Mouse (Mus musculus) urinary bladder, postnatal 36 days (tissue): ENCODE data around the gene Gemin6.
"Not testable (repeated sequence)": the region's sequence is repeated elsewhere in the genome, so short reads cannot be mapped to it uniquely, and the experiment has no call there.

Source experiments
- DNase-seq, 2 experiments: peaks; one replicate each; pipeline ENCODE4 v3.0.0; 2022; ENCODE audit warnings: low spot score in 2 of 2, mixed read lengths in 1 of 2

Gene Gemin6

DNA sequence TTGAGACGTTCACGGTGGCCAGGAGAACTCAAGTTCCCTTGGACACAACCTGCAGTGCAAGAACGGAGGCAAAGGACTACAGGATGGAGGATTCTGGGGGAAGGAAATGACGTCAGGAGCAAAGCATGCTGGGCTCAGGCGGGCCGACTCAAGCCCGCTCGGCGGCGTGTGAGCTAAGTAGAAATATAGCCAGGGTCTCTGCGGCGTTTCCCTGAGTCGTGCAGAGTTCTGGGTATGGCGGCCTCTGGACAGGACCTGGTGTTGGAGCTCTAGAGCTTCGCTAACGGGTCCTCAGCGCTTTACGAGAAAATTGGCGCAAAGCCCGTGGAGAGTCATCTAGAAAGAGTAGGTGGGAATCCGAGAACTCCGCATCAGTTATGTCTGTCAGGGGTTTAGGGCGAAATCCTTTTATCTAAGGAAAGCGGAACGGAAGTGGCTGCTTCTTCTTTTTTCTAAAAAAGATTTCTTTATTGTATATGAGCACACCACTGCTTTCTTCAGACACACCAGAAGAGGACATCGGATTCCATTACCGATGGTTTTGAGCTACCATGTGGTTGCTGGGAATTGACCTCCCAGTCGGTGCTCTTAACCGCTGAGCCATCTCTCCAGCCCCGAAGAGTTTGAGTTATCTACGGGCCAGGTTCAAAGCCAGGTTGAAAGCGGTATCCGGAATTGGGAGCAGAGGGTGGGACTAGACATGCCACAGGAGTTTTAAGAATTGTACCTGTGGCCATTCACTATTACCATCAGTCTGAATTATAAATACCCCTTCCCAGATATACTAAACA, at the start of gene Gemin6:
Gemin6 (plus strand) TSS at position 116 of the 791 bp plus-strand sequence.
- DNase-seq = peak; percentile 76 to 81

DNA sequence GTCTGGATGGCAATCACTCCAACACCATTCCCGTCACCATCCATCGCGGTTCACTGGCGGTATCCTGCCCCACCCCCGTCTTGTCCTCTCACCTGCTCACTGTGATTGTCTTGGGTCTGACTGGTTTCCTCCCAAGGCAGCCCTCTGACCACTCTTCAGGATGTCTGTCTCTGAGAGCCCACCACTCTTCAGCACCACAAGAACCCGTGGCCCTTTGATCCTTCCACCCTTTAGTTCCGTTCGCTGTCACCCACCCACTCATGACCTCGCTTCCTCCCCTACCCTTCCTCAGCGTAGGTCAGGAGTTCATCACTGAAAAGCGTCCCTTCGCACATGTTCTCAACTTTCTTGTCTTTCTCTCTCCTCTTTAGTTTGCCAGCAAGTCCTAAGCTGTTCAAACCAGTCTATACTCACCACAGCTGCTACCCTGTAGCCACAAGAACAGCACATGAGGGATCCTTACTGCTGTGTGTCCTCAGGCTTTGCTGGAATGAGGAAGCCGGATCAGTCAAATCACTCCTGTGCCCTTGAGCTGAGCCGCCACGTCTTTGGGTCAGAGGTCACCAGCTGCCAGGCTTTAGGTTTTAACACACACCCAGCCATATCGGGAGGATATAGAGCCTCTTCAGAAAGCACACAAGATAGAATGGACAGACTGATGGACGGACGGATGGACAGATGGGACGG, 49.4 kb upstream of the Gemin6 start:
- no peak for DNase-seq

DNA sequence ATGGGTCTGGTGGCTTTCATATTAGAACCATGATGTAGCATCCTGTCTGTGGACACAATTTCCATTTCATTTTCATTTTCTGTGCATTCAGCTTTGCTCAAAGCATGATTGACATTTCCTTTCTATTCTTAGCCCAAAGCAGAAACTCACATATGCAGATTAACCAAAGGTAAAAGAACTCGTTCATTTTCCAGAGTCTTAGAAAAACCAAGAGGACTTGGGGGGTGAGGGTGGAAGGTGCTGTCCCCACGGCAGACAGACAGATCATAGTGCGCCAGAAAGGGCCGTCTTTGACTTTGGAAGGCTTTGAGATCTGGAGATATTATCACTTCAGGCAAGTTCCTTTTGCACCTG, 48.9 kb upstream of the Gemin6 start:
- DNase-seq = no peak

DNA sequence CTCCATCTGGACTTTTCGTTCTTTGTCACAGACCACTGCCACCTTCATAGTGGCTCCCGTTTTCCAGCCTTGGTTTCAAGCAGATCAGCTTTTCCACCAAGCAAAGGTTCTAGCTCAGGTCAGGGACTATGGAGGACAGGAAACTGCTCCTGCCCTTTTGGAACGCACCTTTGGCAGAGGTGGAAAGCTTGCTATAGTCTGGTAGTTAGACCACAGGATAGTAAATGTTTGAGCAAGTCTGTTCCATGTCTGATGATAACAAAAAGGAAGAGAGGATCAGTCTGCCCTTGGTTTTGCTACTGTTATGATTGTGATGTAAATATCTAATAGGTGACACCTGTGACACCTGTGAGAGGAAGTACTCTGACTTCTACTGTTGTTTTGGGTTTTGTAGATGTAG, 48.3 kb upstream of the Gemin6 start:
- no peak for DNase-seq

DNA sequence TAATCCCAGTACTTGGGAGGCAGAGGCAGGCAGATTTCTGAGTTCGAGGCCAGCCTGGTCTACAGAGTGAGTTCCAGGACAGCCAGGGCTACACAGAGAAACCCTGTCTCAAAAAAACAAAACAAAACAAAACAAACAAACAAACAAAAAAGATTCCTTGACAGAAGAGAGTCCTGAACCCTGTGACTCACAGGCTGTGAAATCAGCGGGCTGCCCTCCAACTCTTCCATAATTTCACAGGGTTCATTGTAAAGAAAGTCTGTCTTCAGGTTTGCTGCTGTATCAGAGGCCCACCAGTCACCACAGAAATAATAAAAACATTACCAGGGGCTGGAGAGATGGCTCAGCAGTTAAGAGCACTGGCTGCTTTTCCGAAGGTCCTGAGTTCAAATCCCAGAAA, 45.4 kb upstream of the Gemin6 start:
- not testable (repeated sequence) for DNase-seq

DNA sequence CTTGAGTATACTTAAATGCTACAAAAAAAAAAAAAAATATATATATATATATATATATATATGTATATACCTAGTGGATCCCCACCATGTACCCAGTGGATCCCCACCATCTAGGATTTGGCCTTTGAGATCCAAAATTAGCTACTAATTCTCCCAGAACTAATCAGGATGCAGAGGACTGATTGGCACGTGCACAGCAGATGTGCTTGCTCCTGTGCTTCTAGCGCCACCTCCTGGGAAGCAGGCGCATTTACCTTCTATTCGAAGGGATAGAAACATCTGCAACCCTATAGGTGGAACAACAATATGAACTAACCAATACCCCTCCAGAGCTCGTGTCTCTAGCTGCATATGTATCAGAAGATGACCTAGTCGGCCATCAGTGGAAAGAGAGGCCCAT, 44.3 kb upstream of the Gemin6 start:
- DNase-seq = peak; percentile 44 to 68

DNA sequence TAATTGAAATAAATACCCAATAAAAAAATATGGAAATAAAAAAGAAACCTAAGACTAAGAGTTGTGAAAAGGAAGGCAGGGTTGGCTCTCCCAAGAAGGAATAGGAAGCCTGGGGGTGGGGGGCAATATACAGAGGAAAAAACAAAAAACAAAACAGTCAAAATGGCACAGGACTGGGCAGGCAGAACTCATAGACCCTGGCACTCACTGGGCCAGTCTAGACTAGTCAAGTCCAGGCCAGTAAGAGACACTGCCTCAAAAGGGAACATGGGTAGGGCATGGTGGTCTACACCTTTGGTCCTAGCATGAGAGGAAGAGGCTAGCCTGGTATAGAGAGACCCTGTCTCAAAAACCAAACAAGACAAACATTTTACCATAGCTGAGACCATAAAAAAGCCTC, 43.8 kb upstream of the Gemin6 start:
- no peak for DNase-seq

DNA sequence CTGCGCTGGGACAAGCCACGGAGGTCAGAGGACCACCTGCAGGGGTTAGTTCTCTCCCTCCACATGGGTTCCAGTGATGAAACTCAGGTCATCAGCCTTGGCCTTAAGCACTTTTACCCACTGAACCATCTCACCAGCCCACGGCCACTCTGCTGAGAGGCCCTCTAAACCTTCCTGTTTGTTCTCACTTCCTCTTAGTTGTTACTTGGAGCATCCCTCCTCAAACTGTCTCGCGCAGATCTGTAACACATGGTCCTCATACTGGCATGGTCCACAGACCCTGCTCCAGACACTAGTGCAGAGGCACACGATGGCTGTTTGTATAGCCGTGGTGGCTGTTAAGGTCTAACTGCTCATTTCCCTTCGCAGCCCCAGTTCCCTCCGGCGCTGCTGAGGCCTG, 40.6 kb upstream of the Gemin6 start:
- DNase-seq = no peak

DNA sequence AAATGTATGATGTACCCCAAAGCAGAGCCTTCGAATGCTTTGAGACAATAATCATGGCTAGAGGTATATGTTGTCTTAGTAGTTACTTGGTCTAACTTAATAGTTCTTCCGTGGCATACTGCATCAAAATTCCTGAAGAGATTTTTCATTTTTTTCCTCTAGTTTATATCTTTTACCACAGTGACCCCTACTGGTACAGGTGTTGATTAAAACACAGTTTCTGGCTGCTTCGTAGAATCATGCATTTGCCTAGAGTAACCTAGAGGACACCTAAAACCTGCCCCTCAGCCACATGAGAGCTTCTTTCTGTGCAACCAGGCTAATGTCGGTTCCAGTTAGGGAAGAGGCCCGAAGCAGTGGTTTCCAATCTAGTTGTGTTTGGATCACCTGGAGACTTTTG, 31.2 kb upstream of the Gemin6 start:
- DNase-seq = no peak

DNA sequence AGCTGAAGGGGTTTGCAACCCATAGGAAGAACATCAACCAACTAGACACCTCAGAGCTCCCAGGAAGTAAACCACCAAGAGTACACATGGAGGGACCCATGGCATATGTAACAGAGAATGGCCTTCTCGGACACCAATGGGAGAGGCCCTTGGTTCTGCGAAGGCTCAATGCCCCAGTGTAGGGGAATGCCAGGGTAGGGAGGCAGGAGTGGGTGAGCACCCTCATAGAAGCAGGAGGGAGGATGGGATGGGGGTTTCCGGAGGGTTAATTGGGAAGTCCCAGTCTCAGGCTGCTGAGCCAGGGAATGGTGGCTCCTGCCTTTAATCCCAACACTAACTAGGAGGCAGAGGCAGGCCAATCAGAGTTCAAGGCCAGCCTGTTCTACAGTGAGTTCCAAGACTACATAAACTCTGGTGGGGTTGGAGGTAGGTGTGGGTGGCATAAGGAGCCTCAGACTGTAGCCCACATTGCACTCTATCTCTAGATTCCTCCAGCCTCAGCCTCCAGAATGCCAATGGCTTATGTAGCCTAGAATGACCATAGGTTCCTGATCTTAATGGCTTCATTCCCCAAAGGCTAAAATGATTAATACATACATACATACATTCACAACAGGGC, 25.0 kb upstream of the Gemin6 start:
- no peak for DNase-seq

DNA sequence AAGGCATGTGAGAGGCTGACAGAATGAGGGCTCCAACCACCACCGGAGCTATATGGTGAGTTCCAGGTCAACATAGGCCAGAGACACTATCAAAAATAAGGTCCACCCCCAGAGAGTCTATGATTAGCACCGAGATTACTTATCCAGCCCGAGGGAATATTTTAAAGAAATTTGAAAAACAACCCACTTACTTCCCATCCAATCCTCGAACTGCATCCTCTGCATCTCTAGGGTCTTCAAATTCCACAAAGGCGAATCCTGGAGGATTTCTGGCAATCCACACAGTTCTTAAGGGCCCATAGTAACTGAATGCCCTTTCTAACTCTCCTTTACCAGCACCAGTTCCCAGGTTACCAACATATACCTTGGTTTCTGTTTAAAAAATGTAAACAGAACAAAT, 18.6 kb upstream of the Gemin6 start:
- DNase-seq = no peak

DNA sequence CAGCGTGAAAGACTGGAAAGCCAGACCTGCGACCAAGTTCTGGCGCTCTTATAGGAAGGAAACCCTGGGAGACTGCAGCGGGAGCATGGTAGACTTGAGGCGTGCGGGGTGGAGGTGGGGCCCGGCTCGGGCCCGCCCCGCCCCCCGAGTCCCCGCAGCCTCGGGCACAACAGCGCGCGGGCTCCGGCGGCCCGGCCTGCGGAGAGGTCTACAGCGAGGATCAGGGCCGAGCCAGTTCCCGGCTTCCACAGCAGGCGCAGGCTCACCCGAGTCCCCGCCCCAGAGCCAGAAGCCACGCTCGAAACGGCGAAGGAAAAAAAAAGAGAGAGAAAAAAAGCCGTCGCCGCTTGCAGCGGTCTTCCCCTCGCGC, 18.0 kb upstream of the Gemin6 start:
- no peak for DNase-seq

DNA sequence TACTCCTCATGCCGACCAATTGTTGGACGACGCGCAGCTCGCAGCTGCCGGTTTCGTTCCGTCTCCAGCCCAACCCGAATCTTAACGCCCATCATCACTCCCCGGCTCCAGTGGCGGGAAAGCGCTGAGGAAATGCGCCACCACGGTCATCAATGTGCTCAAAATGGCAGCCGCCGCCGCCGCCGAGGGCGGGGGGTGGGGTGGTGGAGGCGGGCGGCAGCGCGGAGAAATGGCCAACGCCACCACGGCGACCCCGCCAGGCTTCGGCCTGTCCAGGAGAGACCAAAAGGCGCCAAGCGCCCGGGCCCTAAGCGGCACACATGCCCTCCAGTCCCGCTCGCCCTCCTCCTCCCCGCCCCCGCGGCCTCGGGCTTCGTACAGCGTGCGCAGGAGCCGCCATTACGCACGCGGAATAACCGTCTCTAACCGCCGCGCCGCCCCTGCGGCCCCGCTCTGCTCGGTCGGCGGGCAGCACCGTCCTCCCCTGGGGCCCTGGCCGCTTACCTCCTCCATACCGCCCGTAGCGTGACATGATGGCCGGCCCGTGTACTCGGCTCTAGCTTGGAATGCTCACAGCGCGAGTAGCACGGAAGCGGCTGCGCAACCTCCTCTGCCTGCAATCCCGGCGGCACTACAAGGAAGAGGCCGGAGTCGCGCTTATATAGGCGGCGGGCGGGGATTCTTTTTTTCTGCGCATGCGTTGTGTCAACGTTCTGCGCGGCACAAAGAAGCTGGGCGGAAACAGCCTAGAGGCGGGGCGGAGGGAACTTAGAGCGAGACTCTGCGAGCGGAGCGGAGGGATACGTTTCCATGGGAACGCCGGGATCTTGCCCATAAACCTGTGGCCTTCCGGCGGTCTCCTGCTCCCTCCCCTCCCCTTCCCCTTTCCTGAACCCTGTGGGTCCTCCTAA, 17.3 kb upstream of the Gemin6 start, which contains the start of the genes Srsf7 and Ttc39d:
Srsf7 (minus strand) TSS at position 637 of the 911 bp plus-strand sequence.
Ttc39d (plus strand) TSS at position 790 of the 911 bp plus-strand sequence.
- peak; percentile 98 to 99 for DNase-seq

DNA sequence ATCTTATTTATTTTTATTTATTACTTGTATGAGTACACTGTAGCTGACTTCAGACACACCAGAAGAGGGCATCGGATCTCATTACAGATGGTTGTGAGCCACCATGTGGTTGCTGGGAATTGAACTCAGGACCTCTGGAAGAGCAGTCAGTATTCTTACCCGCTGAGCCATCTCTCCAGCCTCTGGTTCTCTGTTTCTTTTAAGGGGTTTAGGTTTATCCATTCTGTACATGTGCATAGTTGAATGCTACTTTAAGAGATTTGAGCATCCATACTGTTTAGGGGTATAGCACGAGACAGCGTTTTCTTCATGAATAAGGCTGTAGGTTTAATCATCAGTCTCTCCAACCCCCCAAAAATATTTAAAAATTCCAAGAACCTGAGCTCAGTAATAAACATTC, 10.2 kb upstream of the Gemin6 start:
- DNase-seq = not testable (repeated sequence)

DNA sequence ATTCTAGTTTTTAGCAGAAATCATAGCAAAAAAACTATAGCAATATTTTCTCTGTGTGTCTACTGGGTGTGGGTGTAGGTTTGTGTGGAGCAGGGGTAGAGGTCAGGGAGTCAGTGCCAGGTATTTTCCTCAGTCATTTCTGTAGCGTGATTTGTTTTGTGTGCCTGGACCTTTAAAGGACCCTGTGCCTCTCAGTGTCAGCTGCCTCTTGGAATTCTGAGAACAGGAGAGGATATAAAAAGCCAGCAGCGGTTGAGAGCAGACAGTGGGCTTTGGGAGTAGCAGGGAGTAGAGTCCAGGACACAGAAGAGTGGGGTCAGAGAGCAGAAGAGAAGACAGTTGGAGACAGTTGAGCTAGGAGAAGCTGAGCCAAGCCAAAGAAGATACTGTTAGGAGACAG, 4.1 kb upstream of the Gemin6 start:
- DNase-seq = no peak

DNA sequence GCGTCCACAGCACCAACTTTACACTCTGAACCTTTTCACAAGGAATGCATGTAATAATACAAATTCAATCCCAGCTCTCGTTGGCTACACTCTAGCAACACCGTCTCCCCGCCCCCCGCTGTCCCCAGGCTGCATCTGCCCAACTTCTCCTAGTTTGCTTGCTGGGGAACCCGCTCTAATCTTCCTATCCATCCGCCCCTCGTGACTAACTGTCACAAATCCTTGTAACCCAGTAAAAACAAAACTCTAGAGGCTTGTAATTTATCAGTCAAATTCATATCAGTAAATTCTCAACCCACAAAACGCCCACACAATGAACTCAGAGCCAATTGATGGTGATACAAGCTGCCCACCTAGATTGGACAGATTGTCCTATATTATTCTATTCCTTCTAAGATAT, 3.0 kb upstream of the Gemin6 start:
- DNase-seq = no peak

DNA sequence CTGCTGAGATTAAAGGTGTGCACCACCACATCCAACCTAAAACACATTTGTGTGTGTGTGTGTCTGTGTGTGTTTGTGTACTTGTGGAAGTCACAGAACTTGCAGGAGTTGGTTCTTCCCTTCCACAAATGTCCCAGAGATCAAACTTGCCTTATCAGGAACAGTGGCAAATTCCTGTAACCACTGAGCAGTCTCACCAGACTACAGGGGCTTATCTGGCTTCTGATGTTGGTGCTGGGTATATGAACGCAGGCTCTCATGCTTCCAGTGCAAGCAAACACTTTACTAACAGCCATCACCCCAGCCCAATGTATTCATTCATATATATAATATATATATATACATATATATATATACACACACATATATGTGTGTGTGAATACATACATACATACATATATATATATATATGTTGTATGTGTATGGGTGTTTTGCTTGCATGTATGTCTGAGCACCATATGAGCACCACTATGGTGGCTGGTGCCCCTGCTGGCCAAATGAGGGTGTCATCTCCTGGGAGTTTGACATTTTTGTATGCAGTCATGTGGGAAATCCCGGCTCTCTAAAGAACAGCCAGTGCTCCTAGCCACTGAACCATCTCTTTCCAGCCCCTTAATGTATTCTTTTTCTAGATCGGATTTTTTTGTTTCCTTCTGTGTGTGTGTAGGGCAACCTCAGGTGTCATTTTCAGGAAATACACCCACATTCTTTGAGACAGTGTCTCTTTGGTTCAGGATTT, 2.2 kb upstream of the Gemin6 start:
- no peak for DNase-seq

DNA sequence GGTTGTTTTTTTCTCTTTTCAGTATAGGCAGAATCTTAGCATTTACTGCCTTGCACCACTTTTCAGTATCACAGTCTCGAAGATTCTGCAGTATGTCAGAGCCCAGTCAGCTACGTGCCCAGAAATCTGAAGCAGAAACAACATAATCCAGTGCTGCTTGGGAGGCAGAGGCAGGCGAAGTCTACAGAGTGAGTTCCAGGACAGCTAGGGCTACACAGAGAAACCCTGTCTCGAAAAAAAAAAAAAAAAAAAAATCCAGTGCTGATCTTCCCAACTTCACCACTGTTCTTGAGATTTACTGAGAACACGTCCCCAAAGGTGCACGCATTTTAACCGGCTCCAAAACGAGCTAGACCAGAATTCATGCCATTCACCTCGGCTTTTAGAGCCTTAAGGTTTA, 412 bp upstream of the Gemin6 start:
- no peak for DNase-seq

DNA sequence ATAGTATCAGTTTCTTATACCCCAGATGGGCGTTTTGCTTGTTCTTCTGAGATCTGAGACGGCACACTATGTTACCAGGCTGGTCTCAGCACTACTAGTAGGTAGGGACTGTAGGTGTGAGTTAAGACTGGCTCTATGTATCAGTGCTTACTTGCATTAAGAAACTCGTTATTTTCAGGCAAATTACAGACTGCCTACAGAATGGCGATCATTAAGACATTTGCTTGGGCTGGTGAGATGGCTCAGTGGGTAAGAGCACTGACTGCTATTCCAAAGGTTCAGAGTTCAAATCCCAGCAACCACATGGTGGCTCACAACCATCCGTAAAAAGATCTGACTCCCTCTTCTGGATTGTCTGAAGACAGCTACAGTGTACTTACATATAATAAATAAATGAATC, 901 bp downstream of the Gemin6 start:
- not testable (repeated sequence) for DNase-seq

DNA sequence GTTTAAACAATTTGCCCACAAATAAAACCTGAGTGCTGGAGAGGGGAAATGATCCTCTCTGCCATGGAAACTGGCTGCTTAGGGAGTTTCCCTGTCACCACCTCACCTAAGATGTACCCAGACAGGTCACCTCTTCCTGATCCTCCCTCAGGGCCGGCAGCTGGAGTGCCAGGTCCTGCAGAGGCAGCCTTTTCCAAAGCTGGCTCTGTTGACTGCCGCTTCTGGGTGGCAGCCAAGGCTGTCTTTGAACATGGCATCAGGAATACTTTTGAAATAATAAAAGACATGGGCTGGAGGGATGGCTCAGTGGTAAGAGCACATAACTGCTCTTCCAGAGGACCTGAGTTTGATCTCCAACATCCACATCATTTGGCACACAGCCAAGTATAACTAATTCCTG, 5.2 kb downstream of the Gemin6 start:
- DNase-seq = peak in 1 of 2 experiments; percentile 7

DNA sequence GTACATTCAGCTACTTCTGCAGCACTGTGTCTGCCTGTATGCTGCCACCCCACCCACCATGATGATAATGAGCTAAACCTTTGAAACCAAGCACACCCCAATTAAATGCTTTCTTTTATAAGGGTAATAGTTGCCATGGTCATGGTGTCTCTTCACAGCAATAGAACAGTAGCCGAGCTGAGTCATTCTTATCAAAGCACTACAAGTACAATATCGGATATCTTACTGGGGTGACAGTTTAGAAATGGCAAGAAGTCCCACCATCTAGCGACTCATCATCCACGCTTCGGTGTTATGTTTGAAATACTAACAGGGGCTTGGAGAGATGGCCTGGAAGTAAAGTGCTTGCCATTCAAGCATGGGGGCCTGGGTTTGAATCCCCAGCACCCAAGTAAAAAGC, 9.6 kb downstream of the Gemin6 start:
- DNase-seq = no peak
